Mouse (Mus musculus): ENCODE measurements around the gene Ccndbp1. TPM values are rescaled to one million over a fixed set of nuclear protein-coding genes. Genes with fewer than 3 reads are reported as not detected.

Ccndbp1 gene
- 59.6 TPM for polyA plus RNA-seq (2014; fragmentation: Illumina TruSeq; extraction: RNeasy Lipid Tissue Mini Kit (QIAGEN cat#74804); ENCODE audit: low read depth, low replicate concordance)

DNA sequence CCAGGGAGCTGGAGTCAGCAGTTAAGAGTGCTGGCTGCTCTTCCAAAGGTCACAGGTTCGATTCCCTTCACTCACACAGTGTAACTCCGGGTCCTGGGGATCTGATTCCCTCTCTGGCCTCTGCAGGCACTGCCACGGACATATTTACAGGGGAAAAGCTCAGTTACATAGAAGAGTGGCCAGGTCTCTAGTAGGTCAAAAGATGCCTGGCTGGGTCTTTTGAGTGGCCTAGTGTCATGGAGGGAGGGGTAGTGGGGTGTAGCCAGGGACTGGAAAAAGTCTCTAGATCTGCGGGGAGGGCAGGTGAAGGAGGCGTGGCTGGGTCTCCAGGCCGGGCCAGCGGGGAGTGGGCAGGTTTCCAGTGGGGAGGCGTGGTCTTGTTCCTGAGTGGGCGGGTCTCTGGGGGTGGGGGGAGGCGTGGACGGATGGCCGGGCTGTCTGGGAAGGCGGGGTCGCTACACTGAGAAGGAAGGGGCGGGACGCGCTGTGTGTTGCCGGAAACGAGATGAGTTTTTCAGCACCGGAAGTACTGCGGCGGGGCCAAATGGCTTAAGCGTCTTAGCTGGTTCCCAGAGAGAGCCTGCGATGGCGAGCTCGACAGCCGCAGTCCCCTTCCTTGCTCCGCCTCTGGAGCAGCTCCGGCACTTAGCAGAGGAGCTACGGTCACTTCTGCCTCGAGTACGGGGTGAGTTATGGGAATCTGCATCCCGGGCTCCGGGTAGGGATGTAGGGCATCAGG, at the start of gene Ccndbp1:
Gene Ccndbp1, plus strand, starts transcription at position 479 of the 739 bp plus-strand sequence.

DNA sequence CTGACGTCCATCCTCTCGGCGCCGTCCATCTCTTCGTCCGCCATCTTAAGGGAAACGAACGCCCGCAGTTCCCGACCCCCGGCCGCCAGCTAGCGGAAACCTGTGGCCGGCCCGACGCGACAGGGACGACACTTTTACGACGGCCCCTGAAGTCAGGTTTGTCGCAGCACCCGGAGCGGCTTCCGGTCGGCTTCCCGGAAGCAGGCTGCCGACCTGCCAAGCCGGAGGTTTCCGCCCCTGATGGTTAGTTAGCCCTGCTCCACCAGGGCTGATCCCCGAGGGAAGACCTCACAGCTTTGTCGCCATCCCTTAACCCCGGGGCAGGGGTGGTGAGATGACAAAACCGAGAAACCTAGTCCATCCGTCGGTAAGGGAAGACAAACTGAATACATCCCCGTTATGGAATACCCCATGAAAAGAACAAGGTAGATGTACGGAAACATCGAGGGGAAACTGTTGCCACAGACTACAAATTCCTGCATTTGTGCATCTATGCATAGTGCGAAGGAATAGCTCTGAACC, 37.6 kb upstream of the Ccndbp1 start, which contains the start of gene Ubr1:
Gene Ubr1, minus strand, starts transcription at position 157 of the 522 bp plus-strand sequence.

DNA sequence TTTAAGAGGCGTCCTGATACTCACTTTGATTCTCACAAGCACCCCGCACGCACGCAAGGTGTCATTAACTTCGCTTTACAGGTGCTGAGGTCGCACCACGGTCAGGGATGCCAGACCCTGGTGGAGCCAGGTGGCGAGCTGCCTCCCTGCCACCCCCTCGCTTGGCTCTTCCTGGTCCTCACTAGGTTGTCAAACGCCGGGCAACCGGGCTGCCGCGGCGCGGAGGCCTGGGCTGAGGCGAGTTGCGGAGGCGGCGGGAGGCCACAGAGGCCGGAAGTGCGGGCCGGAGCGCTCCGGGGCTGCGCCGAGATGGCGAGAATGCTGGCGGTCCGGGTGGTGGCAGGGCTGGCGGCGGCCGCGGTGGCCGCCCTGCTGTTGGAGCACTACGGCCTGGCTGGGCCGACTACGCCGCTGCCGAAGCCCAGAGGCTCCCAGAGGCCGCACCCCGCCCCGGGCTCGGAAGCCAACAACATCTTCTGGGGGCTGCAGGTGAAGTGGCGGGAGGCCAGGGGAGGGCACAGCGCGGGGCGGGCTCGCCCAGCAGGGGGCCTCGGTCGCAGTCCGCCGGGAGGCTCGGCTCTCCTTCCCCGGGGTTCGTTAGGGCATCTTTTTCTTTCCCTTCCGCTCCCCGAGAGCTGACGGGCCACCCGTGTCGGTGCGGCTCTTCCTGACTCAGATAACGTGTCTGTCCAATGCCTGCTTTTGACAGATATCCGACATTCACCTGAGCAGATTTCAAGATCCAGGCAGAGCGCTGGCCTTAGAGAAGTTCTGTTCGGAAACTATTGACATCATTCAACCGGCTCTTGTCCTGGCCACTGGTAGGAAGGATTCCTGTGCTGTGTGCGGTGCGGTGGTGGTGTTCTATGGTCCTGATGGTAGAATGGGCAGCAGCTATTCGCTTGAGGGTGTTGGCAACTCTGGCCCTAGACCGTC, 30.9 kb upstream of the Ccndbp1 start, which contains the start of gene Tmem62:
Gene Tmem62, plus strand, starts transcription at position 28 of the 936 bp plus-strand sequence.

DNA sequence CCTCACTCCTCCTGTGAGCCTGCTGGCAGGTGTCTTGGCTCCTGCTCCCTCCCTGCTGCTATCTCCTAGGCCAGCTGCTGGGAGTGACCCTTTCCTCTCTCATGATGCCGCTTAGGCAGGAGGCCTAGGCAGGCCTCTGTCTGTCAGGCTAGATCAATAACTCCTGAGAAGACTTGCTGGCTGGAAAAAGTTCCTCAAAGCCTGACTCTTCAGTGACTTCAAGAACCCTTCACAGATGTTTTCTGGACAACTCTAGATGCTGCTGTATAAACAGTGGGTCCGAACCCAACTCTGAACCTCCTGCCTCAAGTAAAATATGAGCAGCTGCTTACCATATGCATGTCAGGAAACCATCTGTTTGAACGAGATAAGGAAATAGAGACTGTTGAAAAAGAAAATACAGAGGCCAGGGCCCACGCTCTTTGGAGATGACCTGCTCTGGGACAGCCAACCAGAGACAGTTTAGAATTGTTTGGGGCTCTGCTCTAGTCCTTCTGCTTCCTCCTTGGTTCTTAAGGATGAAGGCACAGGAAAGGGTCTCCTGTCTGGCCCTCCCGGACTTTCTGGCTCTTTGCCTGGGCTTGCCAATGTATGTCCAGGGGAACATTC, 28.6 kb downstream of the Ccndbp1 start, which contains the start of gene Epb42:
Gene Epb42, minus strand, starts transcription at position 340 of the 609 bp plus-strand sequence.

Other genes starting within 250 kb of the Ccndbp1 start
- 2.6 TPM for gene Cdan1, start 158.3 kb upstream of the Ccndbp1 start, polyA plus RNA-seq (2014; fragmentation: Illumina TruSeq; extraction: RNeasy Lipid Tissue Mini Kit (QIAGEN cat#74804); ENCODE audit: low read depth, low replicate concordance)
- 14.6 TPM for gene Ttbk2, start 157.8 kb upstream of the Ccndbp1 start, polyA plus RNA-seq (2014; fragmentation: Illumina TruSeq; extraction: RNeasy Lipid Tissue Mini Kit (QIAGEN cat#74804); ENCODE audit: low read depth, low replicate concordance)
- gene Ubr1, start 37.7 kb upstream of the Ccndbp1 start, polyA plus RNA-seq (2014; fragmentation: Illumina TruSeq; extraction: RNeasy Lipid Tissue Mini Kit (QIAGEN cat#74804); ENCODE audit: low read depth, low replicate concordance), result 39.2 TPM
- 49.5 TPM for gene Tmem62, start 31.4 kb upstream of the Ccndbp1 start, polyA plus RNA-seq (2014; fragmentation: Illumina TruSeq; extraction: RNeasy Lipid Tissue Mini Kit (QIAGEN cat#74804); ENCODE audit: low read depth, low replicate concordance)
- not detected for gene Epb42, start 28.7 kb downstream of the Ccndbp1 start, polyA plus RNA-seq (2014; fragmentation: Illumina TruSeq; extraction: RNeasy Lipid Tissue Mini Kit (QIAGEN cat#74804); ENCODE audit: low read depth, low replicate concordance)
- 0.41 TPM for gene Tgm5, start 77.4 kb downstream of the Ccndbp1 start, polyA plus RNA-seq (2014; fragmentation: Illumina TruSeq; extraction: RNeasy Lipid Tissue Mini Kit (QIAGEN cat#74804); ENCODE audit: low read depth, low replicate concordance)
- 0.19 TPM for gene Tgm7, start 101.4 kb downstream of the Ccndbp1 start, polyA plus RNA-seq (2014; fragmentation: Illumina TruSeq; extraction: RNeasy Lipid Tissue Mini Kit (QIAGEN cat#74804); ENCODE audit: low read depth, low replicate concordance)
- gene Adal, start 132.0 kb downstream of the Ccndbp1 start, polyA plus RNA-seq (2014; fragmentation: Illumina TruSeq; extraction: RNeasy Lipid Tissue Mini Kit (QIAGEN cat#74804); ENCODE audit: low read depth, low replicate concordance), result 23.8 TPM
- 4.4 TPM for gene Lcmt2, start 132.2 kb downstream of the Ccndbp1 start, polyA plus RNA-seq (2014; fragmentation: Illumina TruSeq; extraction: RNeasy Lipid Tissue Mini Kit (QIAGEN cat#74804); ENCODE audit: low read depth, low replicate concordance)
- gene Tubgcp4, start 162.3 kb downstream of the Ccndbp1 start, polyA plus RNA-seq (2014; fragmentation: Illumina TruSeq; extraction: RNeasy Lipid Tissue Mini Kit (QIAGEN cat#74804); ENCODE audit: low read depth, low replicate concordance), result 121 TPM
- gene Zscan29, start 162.7 kb downstream of the Ccndbp1 start, polyA plus RNA-seq (2014; fragmentation: Illumina TruSeq; extraction: RNeasy Lipid Tissue Mini Kit (QIAGEN cat#74804); ENCODE audit: low read depth, low replicate concordance), result 27.1 TPM

Data from sigmoid colon, adult 10 weeks (tissue).